Mouse (Mus musculus) hindbrain, embryonic 11.5 days (tissue): Measurements from ENCODE around the gene Acsm2. TPM values are rescaled to one million over a fixed set of nuclear protein-coding genes. Genes with fewer than 3 reads are reported as not detected.

ENCODE experiments used
- ATAC-seq: fragments of 200-750 bp; cut with Nextera tagmentation; 2 replicates; pipeline ENCODE4 v1.8.0; 2017; ENCODE audit warnings: mild to moderate bottlenecking, moderate TSS enrichment, moderate library complexity; ENCODE audit not compliant: low FRiP score
- DNase-seq: peaks from one replicate; pipeline ENCODE4 v3.0.0-alpha.2; 2015; ENCODE audit warnings: low spot score
- H3K27ac ChIP-seq: fragments of 300-500 bp; sonication (generic); 2 replicates; pipeline ENCODE4 v1.5.1; 2014; ENCODE audit warnings: mild to moderate bottlenecking, low read depth, low read length
- H3K27me3 ChIP-seq: fragments of 300-500 bp; sonication (generic); 2 replicates; pipeline ENCODE4 v1.6.1; 2014; ENCODE audit warnings: mild to moderate bottlenecking, low read length, moderate library complexity, mixed read lengths; ENCODE audit not compliant: control insufficient read depth, insufficient read depth
- H3K36me3 ChIP-seq: fragments of 300-500 bp; sonication (generic); 2 replicates; pipeline ENCODE4 v1.6.1; 2014; ENCODE audit warnings: mild to moderate bottlenecking, low read length, moderate library complexity, mixed read lengths; ENCODE audit not compliant: control insufficient read depth, insufficient read depth
- H3K4me1 ChIP-seq: fragments of 300-500 bp; sonication (generic); replicated peaks from 2 replicates; pipeline ENCODE4 v1.6.1; 2014; ENCODE audit warnings: low read length, mixed read lengths; ENCODE audit not compliant: control insufficient read depth, insufficient read depth
- H3K4me2 ChIP-seq: fragments of 300-500 bp; sonication (generic); replicated peaks from 2 replicates; pipeline ENCODE4 v1.6.1; 2014; ENCODE audit warnings: mild to moderate bottlenecking, low read depth, low read length
- H3K4me3 ChIP-seq: fragments of 300-500 bp; sonication (generic); 2 replicates; pipeline ENCODE4 v1.5.1; 2014; ENCODE audit warnings: low read depth, low read length
- H3K9ac ChIP-seq: fragments of 300-500 bp; sonication (generic); 2 replicates; pipeline ENCODE4 v1.6.1; 2014; ENCODE audit warnings: low read depth, low read length
- H3K9me3 ChIP-seq: fragments of 300-500 bp; sonication (generic); 2 replicates; pipeline ENCODE4 v1.6.1; 2016; ENCODE audit warnings: low read length; ENCODE audit not compliant: control insufficient read depth
- WGBS: fragments of 180-500 bp; shearing (Covaris S2); extraction: QIAGEN DNeasy Blood & Tissue Kit; methylation state at CpG from one replicate; pipeline ENCODE4 v1.1.7; 2014; 5-methylcytosine and 5-hydroxymethylcytosine counted together
- polyA plus RNA-seq: library from polyadenylated mRNA; unstranded; fragments of >200 nt; fragmentation: Nextera tagmentation; extraction: Ambion mirVana; gene quantifications from 2 replicates; pipeline ENCODE4 v1.2.1, GENCODE M21; 2014

Gene Acsm2
- polyA plus RNA-seq, 1 experiment from 2014 or later: not detected

- DNase-seq: no peak
- H3K27ac ChIP-seq: no peak within 1 kb of the TSS
- 70% methylated on average over 4 of the region's 4 CpGs for WGBS
- no peak within 1 kb of the TSS for H3K9ac ChIP-seq
- no peaks in the 10 kb centered on the region for H3K27me3 ChIP-seq
- no peaks in the 10 kb centered on the region for H3K36me3 ChIP-seq
- no peak within 1 kb of the TSS for H3K4me2 ChIP-seq
- H3K9me3 ChIP-seq: no peaks in the 10 kb centered on the region
- H3K4me3 ChIP-seq: no peak within 1 kb of the TSS
- H3K4me1 ChIP-seq: no peaks in the 10 kb centered on the region
- no peak for ATAC-seq
Measured at GRCm38 (mm10) chr7:119523389-119523788, 30.8 kb upstream of the Acsm2 start, which contains the start of gene Pdilt. Pdilt (minus strand) TSS chr7:119523489.

GRCm38 (mm10) chr7:119525881-119526281, 28.3 kb upstream of the Acsm2 start:
- no peak for ATAC-seq
- no peak overlapping the region for H3K27ac ChIP-seq
- H3K9ac ChIP-seq: no peak overlapping the region
- H3K27me3 ChIP-seq: no peaks in the 10 kb centered on the region
- WGBS: 62% methylated on average over 2 of the region's 2 CpGs
- no peaks in the 10 kb centered on the region for H3K36me3 ChIP-seq
- no peaks in the 10 kb centered on the region for H3K9me3 ChIP-seq
- no peaks in the 10 kb centered on the region for H3K4me1 ChIP-seq
- DNase-seq: no peak
- H3K4me3 ChIP-seq: no peak overlapping the region
- H3K4me2 ChIP-seq: no peak overlapping the region

GRCm38 (mm10) chr7:119526486-119526885, 27.7 kb upstream of the Acsm2 start:
- Histone ChIP-seq H3K4me3 (no peak overlapping the region), H3K36me3 (no peaks in the 10 kb centered on the region), H3K4me2 (no peak overlapping the region), H3K9me3 (no peaks in the 10 kb centered on the region), H3K27ac (no peak overlapping the region), H3K9ac (no peak overlapping the region), H3K27me3 (no peaks in the 10 kb centered on the region), H3K4me1 (no peaks in the 10 kb centered on the region)
- DNase-seq (no peak), ATAC-seq (no peak)
- WGBS: 79% methylated on average over 13 of the region's 13 CpGs

GRCm38 (mm10) chr7:119527135-119527534, 27.0 kb upstream of the Acsm2 start:
- H3K4me3 ChIP-seq: no peak overlapping the region
- 92% methylated on average over 1 of the region's 1 CpGs for WGBS
- no peak for DNase-seq
- ATAC-seq: no peak
- H3K27me3 ChIP-seq: no peaks in the 10 kb centered on the region
- H3K9ac ChIP-seq: no peak overlapping the region
- H3K4me2 ChIP-seq: no peak overlapping the region
- no peaks in the 10 kb centered on the region for H3K4me1 ChIP-seq
- H3K36me3 ChIP-seq: no peaks in the 10 kb centered on the region
- no peak overlapping the region for H3K27ac ChIP-seq
- H3K9me3 ChIP-seq: no peaks in the 10 kb centered on the region

GRCm38 (mm10) chr7:119527548-119527947, 26.6 kb upstream of the Acsm2 start:
- no peaks in the 10 kb centered on the region for H3K4me1 ChIP-seq
- ATAC-seq: no peak
- no peak overlapping the region for H3K27ac ChIP-seq
- no peaks in the 10 kb centered on the region for H3K36me3 ChIP-seq
- H3K4me2 ChIP-seq: no peak overlapping the region
- 85% methylated on average over 2 of the region's 2 CpGs for WGBS
- no peak overlapping the region for H3K4me3 ChIP-seq
- no peaks in the 10 kb centered on the region for H3K27me3 ChIP-seq
- H3K9ac ChIP-seq: no peak overlapping the region
- no peak for DNase-seq
- no peaks in the 10 kb centered on the region for H3K9me3 ChIP-seq

- Histone ChIP-seq H3K27ac (no peak overlapping the region), H3K9me3 (no peaks in the 10 kb centered on the region), H3K27me3 (no peaks in the 10 kb centered on the region), H3K4me3 (no peak overlapping the region), H3K4me2 (no peak overlapping the region), H3K36me3 (no peaks in the 10 kb centered on the region), H3K9ac (no peak overlapping the region), H3K4me1 (no peaks in the 10 kb centered on the region)
- no peak for DNase-seq
- no peak for ATAC-seq
- 85% methylated on average over 7 of the region's 7 CpGs for WGBS
Measured at GRCm38 (mm10) chr7:119528617-119529016, 25.5 kb upstream of the Acsm2 start.

- DNase-seq (no peak), ATAC-seq (no peak)
- H3K4me2 ChIP-seq: no peak overlapping the region
- no peaks in the 10 kb centered on the region for H3K4me1 ChIP-seq
- H3K9ac ChIP-seq: no peak overlapping the region
- no peak overlapping the region for H3K4me3 ChIP-seq
- H3K9me3 ChIP-seq: no peaks in the 10 kb centered on the region
- H3K27me3 ChIP-seq: no peaks in the 10 kb centered on the region
- H3K36me3 ChIP-seq: no peaks in the 10 kb centered on the region
- H3K27ac ChIP-seq: no peak overlapping the region
- 65% methylated on average over 1 of the region's 1 CpGs for WGBS
Measured at GRCm38 (mm10) chr7:119532924-119533323, 21.2 kb upstream of the Acsm2 start.

- no peak overlapping the region for H3K4me2 ChIP-seq
- H3K9me3 ChIP-seq: no peaks in the 10 kb centered on the region
- ATAC-seq: no peak
- no peaks in the 10 kb centered on the region for H3K27me3 ChIP-seq
- H3K4me1 ChIP-seq: no peaks in the 10 kb centered on the region
- no peak for DNase-seq
- no peak overlapping the region for H3K27ac ChIP-seq
- H3K4me3 ChIP-seq: no peak overlapping the region
- WGBS: 86% methylated on average over 2 of the region's 2 CpGs
- H3K36me3 ChIP-seq: no peaks in the 10 kb centered on the region
- H3K9ac ChIP-seq: no peak overlapping the region
Measured at GRCm38 (mm10) chr7:119534389-119534788, 19.8 kb upstream of the Acsm2 start.

- no peak for ATAC-seq
- Histone ChIP-seq H3K4me2 (no peak overlapping the region), H3K9ac (no peak overlapping the region), H3K9me3 (no peaks in the 10 kb centered on the region), H3K27ac (no peak overlapping the region), H3K27me3 (no peaks in the 10 kb centered on the region), H3K36me3 (no peaks in the 10 kb centered on the region), H3K4me3 (no peak overlapping the region), H3K4me1 (no peaks in the 10 kb centered on the region)
- WGBS: 86% methylated on average over 2 of the region's 2 CpGs
- no peak for DNase-seq
Measured at GRCm38 (mm10) chr7:119542445-119542844, 11.7 kb upstream of the Acsm2 start.
